Mouse (Mus musculus) cerebellum, adult 2 months (tissue): ENCODE results near the gene Anxa3. TPM values are rescaled to one million over a fixed set of nuclear protein-coding genes. Genes with fewer than 3 reads are reported as not detected.

Experiments
- DNase-seq, 2 experiments: peaks; one replicate each; pipeline ENCODE4 v3.0.0; 2021
- H3K27ac ChIP-seq: fragments of 200-500 bp; 2 replicates; pipeline ENCODE4 v1.5.1; 2012; ENCODE audit warnings: low read length, control low read depth, inconsistent platforms; ENCODE audit not compliant: insufficient read depth
- H3K27me3 ChIP-seq: fragments of 200-500 bp; 2 replicates; pipeline ENCODE4 v1.6.1; 2012; ENCODE audit warnings: inconsistent platforms, mild to moderate bottlenecking, low read length, moderate library complexity; ENCODE audit not compliant: control insufficient read depth, insufficient read depth
- H3K4me1 ChIP-seq: fragments of 200-500 bp; 2 replicates; pipeline ENCODE4 v1.6.1; 2011; ENCODE audit warnings: low read length; ENCODE audit not compliant: control insufficient read depth, insufficient read depth
- H3K4me3 ChIP-seq: fragments of 200-500 bp; replicated peaks from 2 replicates; pipeline ENCODE3; 2011; ENCODE audit warnings: mild to moderate bottlenecking, low read depth, low read length, control low read depth; ENCODE audit not compliant: insufficient read depth
- CTCF ChIP-seq: fragments of 200-500 bp; IDR thresholded peaks from 2 replicates; pipeline ENCODE4 v1.5.1; 2011; ENCODE audit warnings: low read depth, mild to moderate bottlenecking, control low read depth, low read length, moderate library complexity, borderline replicate concordance; ENCODE audit not compliant: insufficient read depth
- POLR2A ChIP-seq: fragments of 200-500 bp; IDR thresholded peaks from 2 replicates; pipeline ENCODE4 v1.6.1; 2011; ENCODE audit warnings: low read length, control low read depth, borderline replicate concordance; ENCODE audit not compliant: insufficient read depth
- WGBS: fragments of 180-500 bp; shearing (Covaris S2); methylation state at CpG from one replicate; pipeline ENCODE4 v1.1.7; 2018; 5-methylcytosine and 5-hydroxymethylcytosine counted together
- polyA plus RNA-seq: library from polyadenylated mRNA; depleted of rRNA; stranded (reverse); fragments of >200 nt; gene quantifications from 2 replicates; pipeline ENCODE4 v1.2.3, GENCODE M21; 2012; rRNA removed

Gene Anxa3
- 12.0 and 12.8 TPM in 2 replicates for polyA plus RNA-seq

- H3K27ac ChIP-seq, result no peak within 1 kb of the TSS
- no peak within 1 kb of the TSS for H3K4me3 ChIP-seq
These were observed at the start of gene Anxa3 for GRCm38 (mm10) chr5:96792936-96793718. Gene Anxa3 (plus strand): TSS chr5:96793339.

DNA sequence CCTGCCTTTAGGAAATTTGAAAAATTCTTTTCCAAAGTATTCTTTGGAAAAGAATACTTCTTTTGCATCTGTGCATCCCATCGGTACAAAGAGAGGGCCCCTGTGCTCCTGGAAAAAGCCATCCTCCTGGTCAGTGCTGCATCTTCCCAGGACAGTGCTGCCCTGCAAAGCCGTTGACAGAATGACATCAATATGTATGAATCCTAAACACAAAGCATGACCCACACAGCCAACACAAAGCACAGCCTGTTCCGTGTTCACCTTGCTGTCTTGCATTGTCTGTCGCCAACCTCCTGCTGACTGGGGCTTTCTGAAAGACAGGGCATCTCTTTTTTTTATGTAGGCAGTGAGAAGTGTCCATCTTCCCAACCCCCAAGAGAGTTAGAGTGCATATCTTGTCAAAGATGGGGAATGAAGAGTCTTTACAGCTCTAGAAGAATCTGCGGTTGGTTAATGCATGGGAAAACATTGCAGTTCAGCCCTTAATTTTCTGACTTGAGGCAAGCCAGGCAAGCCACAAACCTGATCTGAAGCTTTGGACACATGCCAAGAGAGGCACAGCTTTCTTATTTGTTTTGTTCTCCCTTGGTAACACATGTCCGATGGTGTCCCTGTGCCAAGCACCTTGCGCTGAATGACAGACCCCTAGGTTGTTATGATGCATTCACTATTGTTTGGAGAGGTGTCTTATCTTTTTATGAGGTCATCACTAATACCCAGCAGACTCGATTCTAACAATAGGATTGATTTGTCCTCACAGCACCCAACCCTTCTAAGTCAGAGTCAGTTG lies 45.7 kb upstream of the Anxa3 start:
- WGBS, result 13% methylated on average over 8 of the region's 8 CpGs
- H3K4me1 ChIP-seq, result no peaks in the 10 kb centered on the region
- TF ChIP-seq POLR2A (no peak), CTCF (no peak)
- H3K27ac ChIP-seq, result no peak overlapping the region
- DNase-seq, result no peak
- H3K4me3 ChIP-seq, result no peak overlapping the region
- H3K27me3 ChIP-seq, result no peaks in the 10 kb centered on the region

More at GRCm38 (mm10) chr5:96792936-96793718, at the start of gene Anxa3:
- no peaks in the 10 kb centered on the region for H3K4me1 ChIP-seq
- no peak for DNase-seq
- WGBS, result 11% methylated on average over 26 of the region's 26 CpGs
- no peak for TF ChIP-seq CTCF
- TF ChIP-seq POLR2A, result no peak
- no peaks in the 10 kb centered on the region; the same call in 1 of the 2 replicates for H3K27me3 ChIP-seq

DNA sequence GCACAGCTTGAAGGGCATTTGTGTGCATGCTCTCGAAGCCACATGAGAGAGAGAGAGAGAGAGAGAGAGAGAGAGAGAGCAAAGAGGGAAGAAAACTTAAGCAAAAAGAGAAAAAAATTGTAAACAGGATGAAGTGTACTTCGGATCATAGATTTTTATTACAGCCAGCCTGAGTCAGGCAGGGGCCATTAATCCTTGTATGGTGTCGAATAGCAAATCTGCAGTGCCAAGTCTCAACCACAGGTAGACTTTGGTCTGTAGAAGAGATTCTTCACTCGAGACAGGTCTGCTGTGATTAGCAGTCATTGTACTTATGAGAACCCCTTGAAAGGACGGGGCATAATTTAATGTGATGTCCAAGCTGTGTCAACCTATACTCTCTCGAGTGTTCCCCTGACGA lies 35.5 kb upstream of the Anxa3 start:
- Histone ChIP-seq H3K27me3 (no peaks in the 10 kb centered on the region), H3K4me3 (no peak overlapping the region), H3K4me1 (no peaks in the 10 kb centered on the region), H3K27ac (no peak overlapping the region)
- WGBS, result 89% methylated on average over 7 of the region's 7 CpGs
- no peak for DNase-seq
- no peak for TF ChIP-seq POLR2A
- no peak for TF ChIP-seq CTCF

GRCm38 (mm10) chr5:96762021-96762420 lies 31.1 kb upstream of the Anxa3 start:
- 92% methylated on average over 1 of the region's 1 CpGs for WGBS
- Histone ChIP-seq H3K27ac (no peak overlapping the region), H3K4me1 (no peaks in the 10 kb centered on the region), H3K27me3 (no peaks in the 10 kb centered on the region), H3K4me3 (no peak overlapping the region)
- no peak for DNase-seq
- TF ChIP-seq CTCF, result no peak
- TF ChIP-seq POLR2A, result no peak

DNA sequence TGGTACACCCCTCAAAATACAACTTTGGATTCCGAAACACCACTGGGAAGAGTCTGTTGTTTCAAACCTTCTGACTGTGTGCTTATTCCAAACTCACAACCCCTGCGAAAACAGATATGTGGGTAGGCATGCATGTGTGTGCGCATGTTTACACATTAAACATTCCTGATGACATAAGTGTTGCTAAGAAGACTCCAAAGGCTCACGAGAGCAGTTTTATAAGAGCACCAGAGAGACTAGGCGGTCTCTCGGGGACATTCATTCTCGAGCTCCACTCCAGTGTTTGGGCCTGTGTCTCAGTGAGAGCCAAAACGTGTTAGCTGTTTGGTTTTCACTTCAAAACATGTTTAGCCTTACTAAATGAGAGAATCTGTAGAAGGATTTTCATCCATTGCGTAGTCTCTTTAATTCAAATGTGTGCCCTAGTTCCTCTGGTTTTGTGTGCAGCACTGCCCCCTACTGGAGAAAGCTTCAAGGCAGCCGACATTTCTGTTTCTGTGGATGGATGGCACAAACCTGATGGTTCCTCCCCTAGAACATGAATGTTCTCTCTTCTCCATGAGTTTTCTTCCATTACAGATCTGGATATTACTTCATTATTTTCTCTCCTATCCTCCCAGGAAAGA lies 24.2 kb upstream of the Anxa3 start:
- no peaks in the 10 kb centered on the region for H3K4me1 ChIP-seq
- no peak overlapping the region for H3K4me3 ChIP-seq
- 62% methylated on average over 10 of the region's 10 CpGs for WGBS
- peak; percentile 26 to 49 for DNase-seq
- no peak for TF ChIP-seq POLR2A
- peak; percentile 73 for TF ChIP-seq CTCF
- H3K27ac ChIP-seq, result no peak overlapping the region
- no peaks in the 10 kb centered on the region for H3K27me3 ChIP-seq

DNA sequence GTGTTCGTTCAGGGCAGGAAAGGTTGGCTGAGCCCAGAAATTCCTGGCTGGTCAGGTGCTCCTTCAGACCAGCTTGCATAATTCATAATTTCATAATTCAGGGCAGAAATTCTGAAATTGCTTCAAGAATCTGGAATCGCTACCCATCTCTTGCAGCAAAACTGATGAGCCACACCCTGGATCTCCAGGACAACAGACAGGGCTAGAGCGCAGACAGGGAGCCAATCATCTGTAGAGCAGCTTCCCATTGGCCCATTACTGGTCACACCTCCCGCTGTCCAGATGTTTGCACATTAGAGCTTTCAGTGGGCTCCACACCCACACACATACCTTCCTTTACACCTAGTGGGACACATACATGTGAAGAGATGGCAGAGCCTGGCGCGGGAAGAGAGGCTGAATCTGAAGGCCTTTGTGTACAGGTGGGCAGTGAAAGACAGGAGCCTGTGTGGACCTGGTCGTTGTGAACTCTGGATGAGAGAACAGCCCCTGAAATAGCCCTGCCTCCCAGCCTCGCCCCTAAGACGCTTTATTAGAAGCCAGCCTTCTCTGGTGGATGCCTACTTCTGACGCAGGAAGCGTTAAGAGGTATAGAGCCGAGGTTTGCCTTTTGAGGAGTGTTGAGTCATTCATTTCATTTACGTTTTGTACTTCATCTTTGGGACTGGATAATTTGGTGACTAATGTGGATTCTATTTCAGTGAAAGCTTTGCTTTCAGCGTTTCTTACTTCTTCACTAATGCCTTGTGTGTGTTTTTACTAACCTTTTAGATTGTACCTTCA lies 9.4 kb upstream of the Anxa3 start:
- DNase-seq, result no peak
- no peak for TF ChIP-seq CTCF
- TF ChIP-seq POLR2A, result no peak
- H3K27me3 ChIP-seq, result no peaks in the 10 kb centered on the region
- H3K4me3 ChIP-seq, result no peak overlapping the region
- H3K4me1 ChIP-seq, result 0 out of 2 replicates have a peak, but pooled peaks cover 3% of the 10 kb centered on the region
- WGBS, result 91% methylated on average over 14 of the region's 14 CpGs
- no peak overlapping the region for H3K27ac ChIP-seq

- peak in 1 of 2 experiments; percentile 26 for DNase-seq
- H3K4me3 ChIP-seq, result no peak overlapping the region
- no peak for TF ChIP-seq POLR2A
- no peak for TF ChIP-seq CTCF
- no peaks in the 10 kb centered on the region for H3K27me3 ChIP-seq
- 8% methylated on average over 5 of the region's 5 CpGs for WGBS
- 0 out of 2 replicates have a peak, but pooled peaks cover 3% of the 10 kb centered on the region for H3K4me1 ChIP-seq
- no peak overlapping the region for H3K27ac ChIP-seq
These were observed 8.0 kb upstream of the Anxa3 start for GRCm38 (mm10) chr5:96785096-96785495.
